Mouse (Mus musculus): Measurements from ENCODE around the gene D430041D05Rik. TPM values are rescaled to one million over a fixed set of nuclear protein-coding genes. Genes with fewer than 3 reads are reported as not detected.
A peak's percentile ranks its signal among the peaks of the same experiment; 100 is the strongest.

The D430041D05Rik gene
- polyA plus RNA-seq, 1 experiment from 2014 or later: 9.5 TPM

DNA sequence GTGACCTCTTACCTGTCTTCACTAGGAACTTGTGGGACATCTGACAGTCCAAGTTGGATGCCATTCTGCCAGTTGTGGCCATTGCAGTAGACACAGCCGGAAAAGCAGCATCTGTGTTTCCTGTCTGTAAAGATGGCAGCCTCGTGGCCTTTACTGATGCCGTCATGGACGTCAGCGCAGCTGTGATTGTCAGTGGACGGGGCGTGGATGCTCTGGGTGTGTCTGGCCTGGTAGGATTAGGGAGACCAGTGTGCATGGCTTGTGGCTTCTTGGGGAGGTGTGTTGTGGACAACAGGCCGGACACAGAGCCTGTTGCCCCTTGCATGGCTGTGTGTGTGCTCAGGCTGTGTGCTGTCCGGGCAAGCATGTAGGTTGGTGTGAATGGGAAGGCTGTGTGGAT is 155.9 kb downstream of the D430041D05Rik start:
- H3K36me3 ChIP-seq: no peaks in the 10 kb centered on the region
- 0 out of 2 replicates have a peak, but pooled peaks cover 13% of the 10 kb centered on the region for H3K4me1 ChIP-seq
- no peaks in the 10 kb centered on the region for H3K9me3 ChIP-seq (replicated peaks)
- no peak overlapping the region for H3K27ac ChIP-seq (replicated peaks)
- no peaks in the 10 kb centered on the region for H3K27me3 ChIP-seq (replicated peaks)
- WGBS: 93% methylated on average over 9 of the region's 9 CpGs
- H3K4me3 ChIP-seq (replicated peaks): no peak overlapping the region
- ATAC-seq (ENCODE audit: low FRiP score): no peak
- no peak overlapping the region for H3K9ac ChIP-seq (replicated peaks)
- no peak overlapping the region for H3K4me2 ChIP-seq

DNA sequence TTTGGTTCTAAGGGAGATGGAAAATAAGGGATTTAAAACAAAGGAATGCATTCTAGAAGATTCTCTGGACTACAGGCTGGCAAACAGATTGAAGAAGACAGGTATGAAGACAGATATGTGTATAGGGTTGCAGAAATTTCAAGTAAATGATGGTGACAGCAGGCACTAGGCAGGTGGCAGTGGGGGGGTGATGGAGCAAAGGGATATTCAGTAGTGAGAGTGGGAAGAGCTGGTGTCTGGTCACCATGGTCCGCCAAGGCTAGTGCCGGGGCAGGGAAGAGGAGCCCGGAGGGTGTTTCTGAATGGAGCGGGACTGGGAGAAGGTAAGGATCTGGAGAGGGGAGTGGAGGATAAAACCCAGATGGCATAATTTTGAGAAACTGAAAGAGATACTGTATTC is 157.5 kb downstream of the D430041D05Rik start:
- H3K36me3 ChIP-seq: no peaks in the 10 kb centered on the region
- 92% methylated on average over 4 of the region's 4 CpGs for WGBS
- no peak overlapping the region for H3K27ac ChIP-seq (replicated peaks)
- no peaks in the 10 kb centered on the region for H3K27me3 ChIP-seq (replicated peaks)
- no peak overlapping the region for H3K4me2 ChIP-seq
- no peak overlapping the region for H3K4me3 ChIP-seq (replicated peaks)
- H3K9me3 ChIP-seq (replicated peaks): no peaks in the 10 kb centered on the region
- H3K9ac ChIP-seq (replicated peaks): no peak overlapping the region
- 0 out of 2 replicates have a peak, but pooled peaks cover 11% of the 10 kb centered on the region for H3K4me1 ChIP-seq
- no peak for ATAC-seq (ENCODE audit: low FRiP score)

DNA sequence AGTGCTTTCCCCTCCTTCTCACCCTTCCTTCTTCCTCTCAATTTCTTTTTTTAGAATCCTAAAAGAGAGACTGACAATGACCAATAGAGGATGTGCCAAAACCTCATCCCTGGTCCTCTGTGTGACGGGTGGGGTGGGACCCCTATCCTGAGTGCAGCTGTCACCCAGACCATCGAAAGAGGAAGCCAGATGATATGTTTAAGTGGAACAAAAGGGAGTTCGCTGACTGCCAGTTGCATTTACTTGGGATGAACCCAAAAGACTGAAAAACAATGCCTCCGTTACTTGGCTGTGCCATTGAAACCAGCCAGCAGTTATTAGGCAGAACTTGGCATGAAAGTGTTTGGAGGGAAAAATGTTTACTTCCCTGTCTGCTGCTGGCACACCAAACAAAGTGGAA is 159.2 kb downstream of the D430041D05Rik start:
- ATAC-seq (ENCODE audit: low FRiP score): no peak
- Histone ChIP-seq H3K4me3 (replicated peaks) (no peak overlapping the region), H3K4me1 (0 out of 2 replicates have a peak, but pooled peaks cover 11% of the 10 kb centered on the region), H3K9ac (replicated peaks) (no peak overlapping the region), H3K4me2 (no peak overlapping the region), H3K27me3 (replicated peaks) (no peaks in the 10 kb centered on the region), H3K9me3 (replicated peaks) (no peaks in the 10 kb centered on the region), H3K27ac (replicated peaks) (no peak overlapping the region), H3K36me3 (peaks cover 3% of the 10 kb centered on the region)
- 36% methylated on average over 4 of the region's 4 CpGs for WGBS

DNA sequence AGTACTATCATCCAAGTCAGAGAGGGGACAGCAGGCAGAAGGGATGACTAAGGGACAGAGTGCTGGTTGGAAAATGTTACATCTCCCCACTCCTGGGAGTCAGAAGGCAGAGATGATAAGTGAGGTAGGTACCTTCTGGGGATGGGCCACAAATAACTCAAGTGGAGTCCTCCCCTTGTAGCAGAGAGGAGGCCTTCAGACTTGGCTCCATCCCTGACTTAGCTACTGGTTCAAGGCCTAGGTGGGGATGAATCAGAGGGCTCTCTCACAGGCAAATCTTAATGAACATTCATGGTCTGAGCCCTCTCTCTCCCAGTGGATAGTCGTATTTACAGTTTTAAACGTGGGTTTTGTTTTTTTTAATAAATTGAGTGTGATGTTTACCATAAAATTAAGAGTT is 161.0 kb downstream of the D430041D05Rik start:
- Histone ChIP-seq H3K9me3 (replicated peaks) (no peaks in the 10 kb centered on the region), H3K27me3 (replicated peaks) (no peaks in the 10 kb centered on the region)
- 75% methylated on average over 2 of the region's 2 CpGs for WGBS

DNA sequence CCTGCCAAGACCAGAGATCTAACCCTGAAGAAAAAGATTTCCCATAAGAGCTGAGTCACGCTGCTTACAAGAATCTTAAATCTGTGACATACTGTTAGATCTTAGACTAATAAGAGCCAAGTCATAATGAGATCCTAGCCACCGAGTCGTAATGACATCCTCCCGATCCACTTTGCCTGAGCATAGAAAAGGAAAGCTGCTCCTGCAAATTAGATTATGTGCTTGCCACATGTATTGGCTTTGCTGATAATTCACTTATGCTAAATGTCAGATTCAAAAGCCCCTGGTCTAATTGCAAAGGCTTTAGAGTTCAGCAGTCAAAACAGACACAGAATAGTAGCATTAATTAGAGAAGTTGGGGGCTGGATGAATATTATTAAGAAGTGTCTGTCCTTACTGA is 164.0 kb downstream of the D430041D05Rik start:
- 0 out of 2 replicates have a peak, but pooled peaks cover 4% of the 10 kb centered on the region for H3K4me1 ChIP-seq
- no peaks in the 10 kb centered on the region for H3K9me3 ChIP-seq (replicated peaks)
- ATAC-seq (ENCODE audit: low FRiP score): no peak
- H3K36me3 ChIP-seq: peaks cover 3% of the 10 kb centered on the region
- no peak overlapping the region for H3K9ac ChIP-seq (replicated peaks)
- no peaks in the 10 kb centered on the region for H3K27me3 ChIP-seq (replicated peaks)
- H3K4me3 ChIP-seq (replicated peaks): no peak overlapping the region
- H3K4me2 ChIP-seq: no peak overlapping the region
- 77% methylated on average over 4 of the region's 4 CpGs for WGBS
- no peak overlapping the region for H3K27ac ChIP-seq (replicated peaks)

More for the DNA sequence above, 161.0 kb downstream of the D430041D05Rik start:
- Histone ChIP-seq H3K27ac (replicated peaks) (no peak overlapping the region), H3K4me2 (no peak overlapping the region), H3K9ac (replicated peaks) (no peak overlapping the region), H3K4me3 (replicated peaks) (no peak overlapping the region), H3K36me3 (peaks cover 3% of the 10 kb centered on the region), H3K4me1 (0 out of 2 replicates have a peak, but pooled peaks cover 11% of the 10 kb centered on the region)
- ATAC-seq (ENCODE audit: low FRiP score): no peak

DNA sequence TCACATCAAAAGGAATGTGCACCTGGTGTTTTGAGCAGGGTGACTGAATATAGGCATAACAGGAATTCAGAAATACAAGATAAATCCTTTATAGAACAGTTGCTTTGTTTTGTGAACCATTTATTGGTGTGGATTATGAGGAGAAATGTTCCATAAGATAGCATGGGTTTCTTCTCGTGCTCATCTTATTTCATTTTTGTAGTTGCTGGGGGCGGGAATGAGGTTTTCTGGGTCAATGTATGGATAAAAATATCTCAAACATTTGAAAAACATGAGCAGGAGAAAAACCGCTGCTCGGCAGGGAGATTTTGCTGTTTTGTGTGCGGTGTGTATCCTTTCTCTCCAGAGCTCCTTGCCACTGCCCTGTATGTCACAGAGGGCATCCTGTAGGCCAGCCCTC is 168.8 kb downstream of the D430041D05Rik start:
- no peak overlapping the region for H3K9ac ChIP-seq (replicated peaks)
- no peak for ATAC-seq (ENCODE audit: low FRiP score)
- 92% methylated on average over 5 of the region's 5 CpGs for WGBS
- no peaks in the 10 kb centered on the region for H3K9me3 ChIP-seq (replicated peaks)
- H3K27me3 ChIP-seq (replicated peaks): no peaks in the 10 kb centered on the region
- H3K4me2 ChIP-seq: no peak overlapping the region
- no peak overlapping the region for H3K27ac ChIP-seq (replicated peaks)
- H3K36me3 ChIP-seq: peaks cover 6% of the 10 kb centered on the region; the same call in 1 of the 2 replicates
- H3K4me1 ChIP-seq: 0 out of 2 replicates have a peak, but pooled peaks cover 4% of the 10 kb centered on the region
- H3K4me3 ChIP-seq (replicated peaks): no peak overlapping the region

DNA sequence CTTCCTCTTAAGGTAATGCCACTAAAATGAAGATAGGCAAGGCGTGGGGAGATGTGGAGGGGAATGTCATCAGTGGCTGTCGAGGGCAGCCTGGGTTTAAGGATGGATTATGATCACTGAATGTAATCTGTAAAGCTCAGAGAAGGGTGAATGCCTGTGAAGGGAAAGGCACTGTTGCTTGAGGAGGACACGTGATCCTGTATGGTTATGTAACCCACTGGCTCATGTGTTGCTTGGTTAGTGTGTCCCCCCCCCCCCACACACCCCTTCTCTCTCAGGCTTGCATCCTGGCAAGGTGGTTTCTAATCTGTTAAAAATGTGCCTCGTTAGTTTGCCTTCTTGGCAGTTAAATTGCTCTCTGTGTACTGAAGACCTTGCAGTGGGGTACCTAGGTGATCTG is 173.7 kb downstream of the D430041D05Rik start:
- no peak overlapping the region for H3K4me2 ChIP-seq
- peaks cover 23% of the 10 kb centered on the region for H3K36me3 ChIP-seq
- WGBS: 82% methylated on average over 4 of the region's 4 CpGs
- H3K4me1 ChIP-seq: 0 out of 2 replicates have a peak, but pooled peaks cover 13% of the 10 kb centered on the region
- no peak overlapping the region for H3K9ac ChIP-seq (replicated peaks)
- no peaks in the 10 kb centered on the region for H3K9me3 ChIP-seq (replicated peaks)
- ATAC-seq (ENCODE audit: low FRiP score): no peak
- H3K27ac ChIP-seq (replicated peaks): no peak overlapping the region
- H3K4me3 ChIP-seq (replicated peaks): no peak overlapping the region
- H3K27me3 ChIP-seq (replicated peaks): no peaks in the 10 kb centered on the region

DNA sequence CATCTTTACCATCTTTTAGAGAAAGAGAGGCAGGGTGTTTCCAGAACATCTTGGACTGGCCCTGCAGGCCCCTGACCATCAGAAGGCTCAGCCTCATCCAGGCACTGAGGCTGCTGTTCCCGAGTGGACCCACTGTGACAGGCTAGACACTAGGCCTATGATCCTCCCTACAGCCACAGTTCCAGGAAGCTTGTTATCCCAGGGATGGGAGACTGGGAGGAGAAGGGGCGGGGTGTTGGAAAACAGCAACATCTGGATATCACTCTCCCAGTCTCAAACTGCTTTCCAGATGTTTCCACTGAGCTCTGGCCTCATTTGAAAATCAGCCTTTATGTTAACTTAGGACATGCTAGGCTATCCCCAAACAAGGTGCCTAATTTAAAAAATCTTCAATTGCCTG is 180.4 kb downstream of the D430041D05Rik start:
- H3K4me3 ChIP-seq (replicated peaks): no peak overlapping the region
- no peak for ATAC-seq (ENCODE audit: low FRiP score)
- H3K36me3 ChIP-seq: peaks cover 19% of the 10 kb centered on the region
- H3K9me3 ChIP-seq (replicated peaks): no peaks in the 10 kb centered on the region
- WGBS: 69% methylated on average over 2 of the region's 2 CpGs
- H3K4me2 ChIP-seq: no peak overlapping the region
- H3K27ac ChIP-seq (replicated peaks): no peak overlapping the region
- 0 out of 2 replicates have a peak, but pooled peaks cover 8% of the 10 kb centered on the region for H3K4me1 ChIP-seq
- H3K27me3 ChIP-seq (replicated peaks): no peaks in the 10 kb centered on the region
- H3K9ac ChIP-seq (replicated peaks): no peak overlapping the region

DNA sequence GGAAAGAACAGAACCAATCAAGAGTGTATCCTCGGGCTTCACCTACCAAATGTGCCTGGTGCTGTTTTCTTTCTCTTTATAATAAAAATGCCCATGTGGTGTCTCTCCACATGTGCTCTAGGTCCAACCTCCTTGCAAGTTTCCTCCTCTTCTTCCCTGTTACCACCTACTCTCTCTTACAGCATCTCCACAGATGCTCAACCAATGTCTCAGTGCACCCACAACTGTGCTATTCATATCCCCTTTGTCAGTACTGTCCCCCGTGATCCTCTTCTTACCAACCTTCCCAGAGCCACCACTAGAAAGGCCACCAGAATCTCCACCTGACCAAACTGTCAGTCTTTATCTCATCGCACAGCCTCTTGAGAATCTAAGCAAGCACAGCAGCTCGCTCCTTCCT is 184.8 kb downstream of the D430041D05Rik start:
- ATAC-seq (ENCODE audit: low FRiP score): no peak
- Histone ChIP-seq H3K27ac (replicated peaks) (no peak overlapping the region), H3K36me3 (no peaks in the 10 kb centered on the region), H3K27me3 (replicated peaks) (no peaks in the 10 kb centered on the region), H3K9ac (replicated peaks) (no peak overlapping the region), H3K4me2 (no peak overlapping the region), H3K9me3 (replicated peaks) (no peaks in the 10 kb centered on the region), H3K4me1 (no peaks in the 10 kb centered on the region), H3K4me3 (replicated peaks) (no peak overlapping the region)
- 92% methylated on average over 4 of the region's 4 CpGs for WGBS

DNA sequence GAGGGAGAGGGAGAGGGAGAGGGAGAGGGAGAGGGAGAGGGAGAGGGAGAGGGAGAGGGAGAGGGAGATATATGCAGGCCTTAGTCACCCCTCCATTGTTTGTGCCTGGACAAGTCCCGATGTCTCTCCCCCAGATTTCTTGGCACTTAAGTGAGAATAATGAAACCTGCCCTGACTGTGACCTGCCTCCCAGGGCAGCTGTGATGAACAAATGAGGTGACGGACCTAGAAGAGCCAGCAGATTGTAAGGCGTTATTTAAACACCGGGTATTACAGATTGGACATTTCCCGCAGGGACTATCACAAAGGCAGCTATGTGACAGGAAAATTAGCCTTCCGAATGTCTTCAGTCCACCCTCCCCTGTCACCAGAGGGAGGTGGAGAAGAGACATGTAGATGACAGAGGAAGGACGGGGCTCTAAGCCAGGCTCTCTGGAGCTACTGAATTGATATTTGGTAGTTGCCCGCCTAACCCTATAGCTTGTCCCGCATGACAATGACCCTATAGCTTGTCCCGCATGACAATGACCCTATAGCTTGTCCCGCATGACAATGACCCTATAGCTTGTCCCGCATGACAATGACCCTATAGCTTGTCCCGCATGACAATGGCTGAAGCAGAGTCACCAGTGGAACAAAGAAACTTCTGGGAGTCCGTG is 191.0 kb downstream of the D430041D05Rik start:
- WGBS: 28% methylated on average over 14 of the region's 14 CpGs
- no peak overlapping the region for H3K4me2 ChIP-seq
- H3K4me3 ChIP-seq (replicated peaks): no peak overlapping the region
- no peak overlapping the region for H3K9ac ChIP-seq (replicated peaks)
- no peaks in the 10 kb centered on the region; the same call in 1 of the 2 replicates for H3K27me3 ChIP-seq (replicated peaks)
- no peaks in the 10 kb centered on the region for H3K9me3 ChIP-seq (replicated peaks)
- ATAC-seq (ENCODE audit: low FRiP score): no peak
- peaks cover 4% of the 10 kb centered on the region; the same call in 1 of the 2 replicates for H3K36me3 ChIP-seq
- peaks cover 19% of the 10 kb centered on the region for H3K4me1 ChIP-seq
- no peak overlapping the region for H3K27ac ChIP-seq (replicated peaks)

DNA sequence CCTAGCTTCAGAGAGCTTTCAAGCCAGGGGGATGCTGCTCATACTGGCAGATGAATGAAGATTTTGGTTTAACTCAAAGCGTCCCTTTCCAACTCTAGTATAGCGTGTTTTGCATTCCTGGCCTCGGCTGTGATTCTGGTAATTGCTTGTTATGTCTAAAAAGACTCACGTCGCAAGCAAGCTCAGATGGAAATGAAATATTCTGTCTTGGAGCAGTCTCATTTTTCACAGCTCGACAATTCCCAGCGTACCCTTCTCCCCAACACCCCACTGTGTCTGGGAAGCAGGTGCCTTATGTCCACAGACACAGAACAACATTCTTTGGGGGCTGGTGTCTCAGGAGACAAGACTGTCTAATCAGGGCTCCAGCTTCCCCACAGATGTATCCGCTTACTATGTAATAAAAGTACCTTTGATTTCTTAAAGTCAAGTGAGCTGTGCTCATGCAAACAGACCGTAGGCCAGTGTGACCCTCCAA is 192.2 kb downstream of the D430041D05Rik start:
- Histone ChIP-seq H3K4me3 (replicated peaks) (no peak overlapping the region), H3K27me3 (replicated peaks) (no peaks in the 10 kb centered on the region; the same call in 1 of the 2 replicates), H3K27ac (replicated peaks) (0 out of 2 replicates have a peak overlapping the region, but pooled peaks have one; percentile 23), H3K9ac (replicated peaks) (no peak overlapping the region), H3K4me1 (peaks cover 19% of the 10 kb centered on the region), H3K4me2 (no peak overlapping the region), H3K36me3 (peaks cover 8% of the 10 kb centered on the region; the same call in 1 of the 2 replicates), H3K9me3 (replicated peaks) (no peaks in the 10 kb centered on the region)
- 27% methylated on average over 9 of the region's 9 CpGs for WGBS
- ATAC-seq (ENCODE audit: low FRiP score): no peak

DNA sequence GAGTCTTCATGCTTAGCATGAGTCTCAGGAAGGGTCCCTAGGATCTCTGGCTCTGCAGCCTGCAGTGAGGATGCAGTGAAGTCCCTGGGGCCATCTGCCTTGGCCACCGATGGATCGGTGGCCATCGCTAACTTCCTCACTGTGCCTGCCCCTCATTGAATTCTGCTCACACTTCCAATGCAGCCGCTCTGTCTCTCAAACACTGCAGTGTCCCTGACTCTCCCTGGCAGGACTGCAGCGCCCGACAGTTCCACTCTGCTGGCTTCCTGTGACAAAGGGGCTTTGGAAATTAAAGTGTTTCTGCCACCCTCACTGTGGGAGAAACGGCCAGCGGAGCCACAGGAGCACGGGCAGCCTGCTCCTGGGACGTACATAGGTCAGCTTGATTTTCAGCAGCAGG is 192.7 kb downstream of the D430041D05Rik start:
- 33% methylated on average over 10 of the region's 10 CpGs for WGBS
- H3K9ac ChIP-seq (replicated peaks): no peak overlapping the region

More for the DNA sequence above, 192.7 kb downstream of the D430041D05Rik start:
- H3K27me3 ChIP-seq (replicated peaks): no peaks in the 10 kb centered on the region; the same call in 1 of the 2 replicates
- H3K4me3 ChIP-seq (replicated peaks): no peak overlapping the region
- no peaks in the 10 kb centered on the region for H3K9me3 ChIP-seq (replicated peaks)
- H3K4me2 ChIP-seq: no peak overlapping the region
- peaks cover 14% of the 10 kb centered on the region; the same call in 1 of the 2 replicates for H3K36me3 ChIP-seq
- peak; percentile 58; the same call in 1 of the 2 replicates for ATAC-seq (ENCODE audit: low FRiP score)
- H3K4me1 ChIP-seq: peaks cover 19% of the 10 kb centered on the region
- H3K27ac ChIP-seq (replicated peaks): 0 out of 2 replicates have a peak overlapping the region, but pooled peaks have one; percentile 23

Data from neural tube, embryonic 15.5 days (tissue).